Mouse (Mus musculus): ENCODE measurements around the gene Ipo13.

DNA sequence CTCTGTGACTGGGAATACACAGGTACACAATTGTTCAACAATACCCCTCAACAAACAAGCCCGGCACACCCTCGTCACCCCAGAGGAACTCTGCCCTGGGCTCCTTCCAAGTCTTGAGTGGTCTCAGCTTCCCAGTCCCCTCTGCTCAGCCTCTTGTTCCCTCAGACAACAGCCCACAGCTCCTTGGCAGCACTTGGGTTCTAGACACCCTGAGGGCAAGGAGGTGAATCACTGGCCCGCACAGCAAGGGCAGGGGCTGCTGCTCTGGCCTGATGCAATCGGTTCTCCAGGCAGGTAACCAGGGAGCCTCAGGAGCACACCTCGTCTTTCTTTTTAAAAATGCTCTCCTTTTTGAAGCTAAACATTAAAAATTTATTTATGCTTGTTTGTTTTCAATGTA lies 18.4 kb upstream of the Ipo13 start:
- TF ChIP-seq CTCF (IDR thresholded peaks at IDR 0.05; ENCODE audit: borderline replicate concordance, insufficient read depth, low read depth, low read length), result no peak
- TF ChIP-seq POLR2A (IDR thresholded peaks at IDR 0.05; ENCODE audit: borderline replicate concordance, insufficient read depth, low read length), result no peak

Measured in cerebellum, adult 2 months (tissue).